Mouse (Mus musculus): ENCODE measurements around the gene Lrrc66.

DNA sequence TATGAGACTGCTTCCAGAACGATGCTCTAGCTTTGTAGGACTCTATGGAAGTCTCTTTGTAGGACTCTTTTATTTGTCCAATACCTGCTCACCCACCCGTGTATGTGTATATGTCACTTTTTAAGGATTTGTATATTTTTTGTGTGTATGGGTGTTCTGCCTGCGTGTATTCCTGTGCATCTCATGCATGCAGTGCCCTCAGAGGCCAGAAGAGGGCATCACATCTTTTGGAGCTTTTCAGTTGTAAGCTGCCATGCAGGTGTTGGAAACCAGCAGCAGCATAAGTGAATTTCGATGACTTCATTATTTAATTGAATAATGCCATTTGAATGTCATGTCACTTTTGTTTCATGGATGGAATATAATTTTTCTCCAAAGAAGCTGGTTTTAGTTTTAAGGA is 9.8 kb upstream of the Lrrc66 start:
- TF ChIP-seq HCFC1 (IDR thresholded peaks at IDR 0.05; ENCODE audit: borderline replicate concordance, insufficient read depth, low read length), result no peak
- TF ChIP-seq ZC3H11A (IDR thresholded peaks at IDR 0.05; ENCODE audit: borderline replicate concordance, low read depth, low read length), result peak; percentile 42

Measured in ES-E14 (cell line).